Mouse (Mus musculus) spleen, adult 2 months (tissue): ENCODE data around the gene Auts2. TPM values are rescaled to one million over a fixed set of nuclear protein-coding genes. Genes with fewer than 3 reads are reported as not detected.

Experiments used
- DNase-seq, 2 experiments: peaks; one replicate each; pipeline versions ENCODE4 v3.0.0 to v3.0.0-alpha.2; 2012 to 2021; ENCODE audit warnings: low spot score in 2 of 2, low read depth in 1 of 2
- H3K27ac ChIP-seq: fragments of 200-500 bp; 2 replicates; pipeline ENCODE4 v1.5.1; 2012; ENCODE audit warnings: low read length, inconsistent platforms; ENCODE audit not compliant: insufficient read depth
- H3K27me3 ChIP-seq: fragments of 200-500 bp; 2 replicates; pipeline ENCODE4 v1.6.1; 2012; ENCODE audit warnings: mild to moderate bottlenecking, moderate library complexity, low read length, inconsistent platforms; ENCODE audit not compliant: control insufficient read depth, insufficient read depth
- H3K36me3 ChIP-seq: fragments of 200-500 bp; 2 replicates; pipeline ENCODE4 v1.6.1; 2012; ENCODE audit warnings: mild to moderate bottlenecking, low read length, inconsistent platforms; ENCODE audit not compliant: control insufficient read depth, insufficient read depth
- H3K4me1 ChIP-seq: fragments of 200-500 bp; 2 replicates; pipeline ENCODE4 v1.6.1; 2011; ENCODE audit warnings: inconsistent platforms; ENCODE audit not compliant: control insufficient read depth, insufficient read depth, insufficient read length
- H3K4me3 ChIP-seq: fragments of 200-500 bp; 2 replicates; pipeline ENCODE4 v1.5.1; 2011; ENCODE audit warnings: mild to moderate bottlenecking, inconsistent platforms; ENCODE audit not compliant: insufficient read depth, insufficient read length; ENCODE audit errors: extremely low read depth
- CTCF ChIP-seq: fragments of 200-500 bp; IDR thresholded peaks from 2 replicates; pipeline ENCODE4 v1.5.1; 2011; ENCODE audit warnings: mild to moderate bottlenecking, inconsistent platforms; ENCODE audit not compliant: insufficient read depth, insufficient read length, insufficient replicate concordance; ENCODE audit errors: extremely low read depth
- POLR2A ChIP-seq: fragments of 200-500 bp; IDR thresholded peaks from 2 replicates; pipeline ENCODE4 v1.6.1; 2011; ENCODE audit warnings: low read depth, low read length, inconsistent platforms
- WGBS: fragments of 180-500 bp; shearing (Covaris S2); methylation state at CpG from one replicate; pipeline ENCODE4 v1.1.7; 2018; 5-methylcytosine and 5-hydroxymethylcytosine counted together
- polyA plus RNA-seq: library from polyadenylated mRNA; depleted of rRNA; stranded (reverse); fragments of >200 nt; gene quantifications from 2 replicates; pipeline ENCODE4 v1.2.3, GENCODE M21; 2012

The Auts2 gene
- polyA plus RNA-seq, 1 experiment: 1.3 TPM

DNA sequence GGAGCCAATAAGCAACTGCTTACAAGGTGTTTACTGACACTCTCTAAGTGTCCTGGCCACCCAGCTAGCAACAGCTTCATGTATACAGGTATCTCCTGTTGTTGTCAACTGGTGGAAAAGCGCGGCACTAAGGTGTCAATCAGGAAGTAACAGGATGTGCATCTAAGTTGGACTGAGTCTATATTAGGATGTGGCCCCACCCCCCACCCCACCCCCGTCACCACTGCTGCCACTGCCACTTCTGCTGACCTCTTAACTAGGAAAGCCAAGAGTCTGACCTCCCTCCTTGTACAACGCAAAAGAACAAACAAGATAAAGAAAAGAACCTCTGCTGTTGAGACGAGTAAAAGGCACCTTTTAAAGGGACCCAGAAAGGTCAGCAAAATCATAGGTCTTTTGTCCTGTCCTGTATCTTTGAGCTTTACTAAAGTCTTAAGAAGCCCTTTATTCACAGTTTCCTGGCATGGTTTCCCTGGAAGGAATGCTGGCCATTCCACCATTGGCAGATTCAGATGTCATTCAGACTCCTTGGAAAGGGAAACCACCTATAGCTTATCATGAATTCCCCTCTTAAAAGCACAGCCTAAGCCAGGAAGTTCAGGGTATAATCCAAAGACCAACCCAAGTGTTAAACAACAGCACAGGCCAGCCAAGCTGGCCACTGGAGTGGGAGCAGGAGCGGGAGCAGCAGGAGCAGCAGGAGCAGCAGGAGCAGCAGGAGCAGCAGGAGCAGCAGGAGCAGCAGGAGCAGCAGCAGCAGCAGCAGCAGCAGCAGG is 148.2 kb downstream of the Auts2 start:
- Histone ChIP-seq H3K27me3 (no peaks in the 10 kb centered on the region), H3K4me3 (no peak overlapping the region), H3K36me3 (no peaks in the 10 kb centered on the region), H3K4me1 (no peaks in the 10 kb centered on the region), H3K27ac (no peak overlapping the region)
- 70% methylated on average over 6 of the region's 6 CpGs for WGBS
- no peak for DNase-seq
- TF ChIP-seq CTCF (no peak), POLR2A (no peak)

DNA sequence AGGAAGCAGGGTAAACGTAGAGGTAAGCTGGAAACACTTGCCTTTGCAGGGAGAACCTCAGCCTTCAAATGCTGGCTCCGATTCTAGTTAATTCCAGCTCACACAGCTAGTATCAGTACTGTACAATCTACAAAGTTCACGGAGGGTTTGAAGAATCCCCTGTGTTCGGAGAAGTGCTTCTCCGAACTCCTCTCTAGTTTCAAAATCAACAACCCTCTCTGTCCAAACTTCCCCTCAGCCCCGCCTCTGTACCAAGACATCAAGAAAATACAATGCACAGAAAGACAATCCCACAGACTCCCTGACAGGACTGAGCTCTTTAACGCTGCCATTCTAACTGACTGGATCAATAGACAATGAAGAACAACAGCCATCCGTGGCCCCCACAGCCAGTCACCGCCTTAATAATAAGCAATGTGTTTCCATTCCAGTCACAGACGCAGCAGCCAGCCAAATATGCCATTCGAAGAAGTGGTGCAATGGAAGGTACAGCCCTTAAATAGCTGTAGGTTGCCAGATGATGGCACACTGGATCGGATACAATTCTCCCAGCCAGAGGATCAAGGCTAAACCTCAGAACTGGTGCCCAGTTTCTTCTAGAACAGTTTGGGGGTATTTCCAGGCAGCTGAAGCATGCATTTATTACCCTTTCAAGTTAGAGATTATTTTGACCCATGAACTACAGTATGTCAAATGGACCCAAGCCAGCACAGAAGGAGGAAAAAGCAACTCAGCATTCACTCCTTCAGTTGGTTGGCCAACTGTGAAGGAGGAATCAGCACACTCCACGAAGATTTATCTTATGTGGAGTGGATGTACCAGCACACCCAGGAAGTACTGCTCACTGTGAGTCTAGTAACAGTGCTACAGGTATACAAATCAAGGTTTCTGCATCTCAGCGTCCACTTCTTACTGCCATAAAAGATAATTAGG is 151.0 kb downstream of the Auts2 start:
- DNase-seq: no peak
- H3K36me3 ChIP-seq: no peaks in the 10 kb centered on the region
- H3K4me1 ChIP-seq: no peaks in the 10 kb centered on the region
- no peak for TF ChIP-seq CTCF
- no peak for TF ChIP-seq POLR2A
- no peak overlapping the region for H3K27ac ChIP-seq
- WGBS: 69% methylated on average over 14 of the region's 14 CpGs
- H3K27me3 ChIP-seq: no peaks in the 10 kb centered on the region
- no peak overlapping the region for H3K4me3 ChIP-seq

DNA sequence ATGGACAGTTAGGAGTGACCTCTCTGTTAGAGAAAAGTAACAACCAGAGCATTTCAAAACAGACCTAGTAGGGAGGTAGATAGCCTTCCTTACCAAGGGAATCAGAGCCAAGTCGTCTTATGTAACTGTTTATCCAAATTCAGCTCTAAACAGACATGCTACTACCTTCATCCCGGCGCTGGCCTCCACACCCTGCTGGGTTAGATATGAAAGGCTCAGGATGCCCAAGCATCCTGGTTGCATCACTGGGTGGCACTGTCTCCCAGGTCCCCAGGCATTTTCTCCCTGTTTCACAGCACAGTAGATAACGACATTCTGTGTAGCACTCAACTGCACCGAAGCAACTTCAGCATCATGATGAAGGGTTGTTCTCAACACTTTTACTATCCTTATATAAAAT is 154.4 kb downstream of the Auts2 start:
- Histone ChIP-seq H3K27me3 (no peaks in the 10 kb centered on the region), H3K36me3 (no peaks in the 10 kb centered on the region), H3K27ac (no peak overlapping the region), H3K4me1 (no peaks in the 10 kb centered on the region), H3K4me3 (no peak overlapping the region)
- TF ChIP-seq POLR2A (no peak), CTCF (no peak)
- DNase-seq: no peak
- WGBS: 87% methylated on average over 5 of the region's 5 CpGs

DNA sequence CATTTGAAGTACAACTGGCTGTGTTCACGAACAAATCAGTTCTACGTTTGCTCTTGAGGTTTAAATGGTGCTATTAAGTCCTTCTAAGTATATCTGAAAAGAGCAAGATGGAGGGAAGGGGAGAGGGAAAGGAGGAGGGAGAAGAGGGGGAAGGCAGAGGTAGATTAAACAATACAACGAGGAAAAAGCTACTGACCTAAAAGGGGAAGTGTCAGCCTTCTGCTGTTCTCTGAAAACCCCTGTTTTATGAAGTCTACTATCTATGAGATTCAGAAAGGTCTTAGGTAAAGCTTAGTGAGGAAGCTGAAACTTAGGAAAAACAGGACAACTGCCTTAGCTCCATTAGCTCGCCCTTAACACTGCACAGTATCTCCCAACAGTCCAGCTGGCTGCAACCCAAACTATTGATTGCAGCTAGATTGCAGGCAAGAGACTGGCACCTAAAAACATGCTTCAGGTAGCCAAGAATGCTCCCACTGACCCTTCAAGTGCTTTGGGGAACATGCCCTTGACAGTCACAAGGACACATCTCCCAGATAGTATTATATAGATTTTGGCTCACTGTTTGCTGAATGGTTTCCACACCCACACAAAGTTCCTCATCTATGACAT is 157.8 kb downstream of the Auts2 start:
- no peak for TF ChIP-seq POLR2A
- TF ChIP-seq CTCF: no peak
- no peak overlapping the region for H3K4me3 ChIP-seq
- H3K27me3 ChIP-seq: no peaks in the 10 kb centered on the region
- H3K4me1 ChIP-seq: no peaks in the 10 kb centered on the region
- WGBS: 35% methylated on average over 4 of the region's 4 CpGs
- no peak for DNase-seq
- no peak overlapping the region for H3K27ac ChIP-seq
- H3K36me3 ChIP-seq: no peaks in the 10 kb centered on the region

DNA sequence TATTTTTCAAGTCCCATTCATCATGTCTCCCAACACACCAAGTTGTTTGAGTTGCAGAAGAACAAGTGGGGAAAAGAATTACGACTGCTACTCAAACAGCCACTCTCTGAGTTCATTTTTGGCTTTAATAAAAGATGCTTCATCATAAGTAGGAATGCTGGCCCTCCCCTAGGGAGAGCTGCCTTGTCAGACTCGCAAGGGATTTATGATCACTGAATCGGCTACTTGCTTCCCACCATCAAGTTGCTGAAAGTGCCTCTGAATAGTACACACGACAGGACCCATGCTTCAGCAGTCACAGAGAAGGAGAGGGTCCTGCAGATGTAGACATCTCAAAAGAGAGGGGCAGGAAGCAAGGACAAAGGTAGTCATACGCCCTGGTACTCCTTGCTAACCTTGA is 162.9 kb downstream of the Auts2 start:
- no peak for DNase-seq
- 74% methylated on average over 5 of the region's 5 CpGs for WGBS

DNA sequence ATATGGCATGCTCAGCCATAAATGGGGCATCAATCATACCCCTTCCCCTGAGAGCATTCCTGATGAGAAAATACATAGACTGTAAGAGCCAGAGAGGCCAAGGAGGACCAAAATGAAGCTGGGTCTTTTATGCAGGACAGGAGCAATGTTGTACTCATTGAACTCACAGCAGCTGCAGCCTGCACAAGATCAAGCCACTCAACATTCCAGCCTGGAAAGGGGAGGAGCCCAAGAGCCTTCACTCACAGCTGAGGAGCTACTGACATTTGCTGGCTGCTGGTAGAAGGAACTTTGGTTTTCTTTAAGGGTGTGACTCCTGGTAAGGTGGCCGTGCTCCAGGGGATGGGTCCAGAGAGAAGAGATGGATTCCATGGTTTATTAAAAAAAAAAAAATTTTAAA is 164.2 kb downstream of the Auts2 start:
- H3K36me3 ChIP-seq: no peaks in the 10 kb centered on the region
- H3K27me3 ChIP-seq: no peaks in the 10 kb centered on the region
- no peak overlapping the region for H3K27ac ChIP-seq
- H3K4me3 ChIP-seq: no peak overlapping the region
- no peak for TF ChIP-seq CTCF
- TF ChIP-seq POLR2A: no peak
- no peaks in the 10 kb centered on the region for H3K4me1 ChIP-seq
- WGBS: 75% methylated on average over 1 of the region's 1 CpGs
- DNase-seq: no peak

More for the DNA sequence above, 162.9 kb downstream of the Auts2 start:
- Histone ChIP-seq H3K27me3 (no peaks in the 10 kb centered on the region), H3K36me3 (no peaks in the 10 kb centered on the region), H3K27ac (no peak overlapping the region), H3K4me1 (no peaks in the 10 kb centered on the region), H3K4me3 (no peak overlapping the region)
- TF ChIP-seq POLR2A (no peak), CTCF (no peak)
